Mouse (Mus musculus) heart, postnatal 10 days (tissue): ENCODE data around the gene Zdhhc25. TPM values are rescaled to one million over a fixed set of nuclear protein-coding genes. Genes with fewer than 3 reads are reported as not detected.

Experiments
- DNase-seq, 2 experiments: peaks; one replicate each; pipeline ENCODE4 v3.0.0; 2021
- intact Hi-C: fragments of 180-260 bp; cut with DNase I; formaldehyde crosslinking; loops from one replicate; pipeline ENCODE4 v1.15.1; 2025
- total RNA-seq, 2 experiments: library from RNA; stranded (reverse); gene quantifications; 2 replicates each; pipeline ENCODE4 v1.2.3; 2021

Zdhhc25 gene
- total RNA-seq, 2 experiments from 2014 or later = not detected

DNA sequence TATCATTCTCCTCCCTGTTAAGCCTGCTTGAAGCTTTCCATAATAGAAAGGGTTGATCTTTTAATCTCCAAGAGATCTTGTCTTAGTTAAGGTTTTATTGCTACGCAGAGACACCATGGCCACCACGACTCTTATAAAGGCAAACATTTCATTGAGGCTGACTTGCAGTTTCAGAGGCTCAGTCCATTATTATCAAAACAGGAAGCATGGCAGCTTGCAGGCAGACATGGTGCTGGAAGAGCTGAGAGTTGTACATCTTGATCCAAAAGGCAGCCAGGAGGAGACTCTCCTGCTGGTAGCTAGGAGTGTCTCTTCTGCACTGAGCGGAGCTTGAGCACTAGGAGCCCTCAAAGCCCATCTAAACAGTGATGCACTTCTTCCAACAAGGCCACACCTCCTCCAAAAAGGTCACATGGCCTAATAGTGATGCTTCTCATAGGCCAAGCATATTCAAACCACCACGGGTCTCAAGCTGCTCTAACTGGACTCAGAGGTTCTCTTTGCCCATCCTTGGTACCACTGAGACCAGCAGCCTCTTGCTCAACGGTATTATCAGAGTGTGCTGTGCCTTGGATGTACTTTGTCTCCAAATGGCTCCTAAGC, 26.9 kb downstream of the Zdhhc25 start:
- intact Hi-C loops = no loop called here
- DNase-seq = no peak

DNA sequence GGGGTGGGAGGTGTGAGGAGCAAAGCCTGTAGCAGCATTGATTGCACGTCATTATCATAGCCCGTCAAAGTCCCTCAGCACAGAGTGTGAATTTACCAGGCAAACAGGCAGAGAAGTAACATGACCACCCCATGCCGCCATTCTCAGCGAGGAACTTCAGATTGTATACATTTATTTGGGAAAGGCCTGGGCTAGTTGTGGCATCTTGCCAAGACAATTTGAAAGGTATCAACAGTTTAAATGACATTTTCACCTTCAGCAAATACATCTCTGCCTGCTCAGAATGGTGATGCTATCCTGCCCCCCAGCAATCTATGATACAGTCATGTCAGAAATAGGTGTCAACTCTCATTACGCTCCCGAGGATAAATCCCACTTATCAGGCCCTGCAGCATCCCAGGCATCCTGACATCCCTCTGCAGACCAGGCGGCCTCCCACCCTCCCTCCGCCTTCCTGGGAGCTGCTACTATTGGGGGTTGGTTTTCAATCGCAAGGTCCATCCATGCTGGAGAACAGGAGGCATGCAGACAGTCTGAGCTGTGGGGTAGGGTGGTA, 28.8 kb downstream of the Zdhhc25 start:
- no peak for DNase-seq
- intact Hi-C loops = no loop called here

- intact Hi-C loops = no loop called here
- no peak for DNase-seq
Observed at GRCm38 (mm10) chr15:88635205-88635604, 35.1 kb downstream of the Zdhhc25 start.

DNA sequence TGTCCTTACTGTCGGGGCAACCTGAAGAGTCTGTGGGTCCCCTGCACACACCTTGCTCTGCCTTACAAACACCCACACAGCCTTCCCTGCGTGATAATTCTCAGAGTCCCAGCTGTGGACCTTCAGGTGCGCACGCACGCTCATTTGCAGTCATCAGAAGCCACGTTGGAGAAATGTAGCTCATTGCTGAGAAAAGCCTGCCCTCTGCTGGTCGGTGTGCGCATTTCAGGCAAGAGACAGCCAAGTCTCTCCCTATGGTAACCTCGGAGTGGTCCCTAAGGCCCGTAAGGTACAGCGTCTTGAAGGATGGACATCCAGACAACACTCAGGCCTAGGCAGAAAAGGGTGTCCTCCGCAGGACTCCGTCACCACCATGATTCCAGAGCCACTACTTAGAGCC, 50.9 kb downstream of the Zdhhc25 start:
- DNase-seq = peak; percentile 48 to 72
- intact Hi-C loops = loop anchor here (10.0 kb wide), 1 partner anchor 1026 kb away; no protein-coding TSS in a partner anchor

Other genes starting within 250 kb of the Zdhhc25 start
- gene Brd1, start 133.9 kb downstream of the Zdhhc25 start, total RNA-seq = 10 to 100 TPM; 38.6 to 39.6 TPM
- gene Zbed4, start 151.4 kb downstream of the Zdhhc25 start, total RNA-seq = 10 to 100 TPM; 10.9 to 12.6 TPM
- gene Alg12, start 219.0 kb downstream of the Zdhhc25 start, total RNA-seq = 1 to 10 TPM; 8.6 to 8.8 TPM
- 10 to 100 TPM; 16.8 to 20.3 TPM for gene Creld2, start 219.3 kb downstream of the Zdhhc25 start, total RNA-seq